Mouse (Mus musculus) brown adipose tissue, adult 24 weeks (tissue): Measurements from ENCODE around the gene Gm21304. TPM values are rescaled to one million over a fixed set of nuclear protein-coding genes. Genes with fewer than 3 reads are reported as not detected.
"Not testable (repeated sequence)": the region's sequence is repeated elsewhere in the genome, so short reads cannot be mapped to it uniquely, and the experiment has no call there.

Experiments
- H3K27ac ChIP-seq: fragments of 200-500 bp; replicated peaks from 2 replicates; pipeline ENCODE4 v1.5.1; 2012; ENCODE audit warnings: low read depth, mild to moderate bottlenecking, low read length
- H3K4me1 ChIP-seq: fragments of 200-500 bp; 2 replicates; pipeline ENCODE4 v1.6.1; 2012; ENCODE audit warnings: low read length, mixed read lengths; ENCODE audit not compliant: control insufficient read depth, insufficient read depth, insufficient read length
- H3K4me3 ChIP-seq: fragments of 200-500 bp; 2 replicates; pipeline ENCODE4 v1.5.1; 2012; ENCODE audit warnings: low read depth, mild to moderate bottlenecking, low read length, moderate library complexity; ENCODE audit not compliant: insufficient read depth
- polyA plus RNA-seq: library from polyadenylated mRNA; stranded (reverse); fragments of >200 nt; gene quantifications from 2 replicates; pipeline ENCODE4 v1.2.4, GENCODE M21; 2012; ENCODE audit not compliant: missing spikeins, insufficient read depth, insufficient read length

The Gm21304 gene
- polyA plus RNA-seq, result not detected in 2 replicates

DNA sequence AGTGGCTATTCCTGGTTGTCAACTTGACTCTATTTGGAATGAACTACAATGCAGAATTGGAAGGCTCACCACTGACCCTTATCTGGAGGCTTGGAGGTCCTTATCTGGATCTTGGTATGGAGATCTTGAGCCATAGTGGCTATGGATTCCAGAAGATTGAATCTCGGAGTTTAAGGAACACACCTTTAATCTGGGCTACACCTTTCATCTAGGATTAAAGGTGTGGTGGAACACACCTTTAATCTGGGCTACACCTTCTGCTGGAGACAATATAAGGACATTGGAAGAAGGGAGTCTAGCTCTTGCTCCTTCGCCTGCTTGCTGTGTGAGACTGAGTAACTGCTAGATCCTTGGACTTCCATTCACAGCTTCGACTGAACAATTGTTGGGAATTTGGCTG lies at the start of gene Gm21304:
Gene Gm21304 (plus strand): TSS at position 301 of the 400 bp plus-strand sequence.
- H3K27ac ChIP-seq, H3K4me3 ChIP-seq, H3K4me1 ChIP-seq: not testable (repeated sequence)

DNA sequence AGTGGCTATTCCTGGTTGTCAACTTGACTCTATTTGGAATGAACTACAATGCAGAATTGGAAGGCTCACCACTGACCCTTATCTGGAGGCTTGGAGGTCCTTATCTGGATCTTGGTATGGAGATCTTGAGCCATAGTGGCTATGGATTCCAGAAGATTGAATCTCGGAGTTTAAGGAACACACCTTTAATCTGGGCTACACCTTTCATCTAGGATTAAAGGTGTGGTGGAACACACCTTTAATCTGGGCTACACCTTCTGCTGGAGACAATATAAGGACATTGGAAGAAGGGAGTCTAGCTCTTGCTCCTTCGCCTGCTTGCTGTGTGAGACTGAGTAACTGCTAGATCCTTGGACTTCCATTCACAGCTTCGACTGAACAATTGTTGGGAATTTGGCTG lies 25.6 kb upstream of the Gm21304 start, which contains the start of gene Gm21293:
Gene Gm21293 (plus strand): TSS at position 301 of the 400 bp plus-strand sequence.
- H3K27ac ChIP-seq, H3K4me1 ChIP-seq, H3K4me3 ChIP-seq: not testable (repeated sequence)

DNA sequence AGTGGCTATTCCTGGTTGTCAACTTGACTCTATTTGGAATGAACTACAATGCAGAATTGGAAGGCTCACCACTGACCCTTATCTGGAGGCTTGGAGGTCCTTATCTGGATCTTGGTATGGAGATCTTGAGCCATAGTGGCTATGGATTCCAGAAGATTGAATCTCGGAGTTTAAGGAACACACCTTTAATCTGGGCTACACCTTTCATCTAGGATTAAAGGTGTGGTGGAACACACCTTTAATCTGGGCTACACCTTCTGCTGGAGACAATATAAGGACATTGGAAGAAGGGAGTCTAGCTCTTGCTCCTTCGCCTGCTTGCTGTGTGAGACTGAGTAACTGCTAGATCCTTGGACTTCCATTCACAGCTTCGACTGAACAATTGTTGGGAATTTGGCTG lies 17.1 kb upstream of the Gm21304 start, which contains the start of gene Gm6763:
Gene Gm6763 (plus strand): TSS at position 301 of the 400 bp plus-strand sequence.
- not testable (repeated sequence) for H3K27ac ChIP-seq, H3K4me1 ChIP-seq, H3K4me3 ChIP-seq

DNA sequence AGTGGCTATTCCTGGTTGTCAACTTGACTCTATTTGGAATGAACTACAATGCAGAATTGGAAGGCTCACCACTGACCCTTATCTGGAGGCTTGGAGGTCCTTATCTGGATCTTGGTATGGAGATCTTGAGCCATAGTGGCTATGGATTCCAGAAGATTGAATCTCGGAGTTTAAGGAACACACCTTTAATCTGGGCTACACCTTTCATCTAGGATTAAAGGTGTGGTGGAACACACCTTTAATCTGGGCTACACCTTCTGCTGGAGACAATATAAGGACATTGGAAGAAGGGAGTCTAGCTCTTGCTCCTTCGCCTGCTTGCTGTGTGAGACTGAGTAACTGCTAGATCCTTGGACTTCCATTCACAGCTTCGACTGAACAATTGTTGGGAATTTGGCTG lies 8.6 kb upstream of the Gm21304 start, which contains the start of gene Gm8764:
Gene Gm8764 (plus strand): TSS at position 301 of the 400 bp plus-strand sequence.
- H3K4me3 ChIP-seq, H3K4me1 ChIP-seq, H3K27ac ChIP-seq: not testable (repeated sequence)

DNA sequence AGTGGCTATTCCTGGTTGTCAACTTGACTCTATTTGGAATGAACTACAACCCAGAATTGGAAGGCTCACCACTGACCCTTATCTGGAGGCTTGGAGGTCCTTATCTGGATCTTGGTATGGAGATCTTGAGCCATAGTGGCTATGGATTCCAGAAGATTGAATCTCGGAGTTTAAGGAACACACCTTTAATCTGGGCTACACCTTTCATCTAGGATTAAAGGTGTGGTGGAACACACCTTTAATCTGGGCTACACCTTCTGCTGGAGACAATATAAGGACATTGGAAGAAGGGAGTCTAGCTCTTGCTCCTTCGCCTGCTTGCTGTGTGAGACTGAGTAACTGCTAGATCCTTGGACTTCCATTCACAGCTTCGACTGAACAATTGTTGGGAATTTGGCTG lies 8.4 kb downstream of the Gm21304 start, which contains the start of gene Gm21312:
Gene Gm21312 (plus strand): TSS at position 301 of the 400 bp plus-strand sequence.
- H3K27ac ChIP-seq, H3K4me3 ChIP-seq, H3K4me1 ChIP-seq: not testable (repeated sequence)

DNA sequence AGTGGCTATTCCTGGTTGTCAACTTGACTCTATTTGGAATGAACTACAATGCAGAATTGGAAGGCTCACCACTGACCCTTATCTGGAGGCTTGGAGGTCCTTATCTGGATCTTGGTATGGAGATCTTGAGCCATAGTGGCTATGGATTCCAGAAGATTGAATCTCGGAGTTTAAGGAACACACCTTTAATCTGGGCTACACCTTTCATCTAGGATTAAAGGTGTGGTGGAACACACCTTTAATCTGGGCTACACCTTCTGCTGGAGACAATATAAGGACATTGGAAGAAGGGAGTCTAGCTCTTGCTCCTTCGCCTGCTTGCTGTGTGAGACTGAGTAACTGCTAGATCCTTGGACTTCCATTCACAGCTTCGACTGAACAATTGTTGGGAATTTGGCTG lies 16.9 kb downstream of the Gm21304 start, which contains the start of gene Gm20765:
Gene Gm20765 (plus strand): TSS at position 301 of the 400 bp plus-strand sequence.
- H3K4me3 ChIP-seq, H3K4me1 ChIP-seq, H3K27ac ChIP-seq: not testable (repeated sequence)

DNA sequence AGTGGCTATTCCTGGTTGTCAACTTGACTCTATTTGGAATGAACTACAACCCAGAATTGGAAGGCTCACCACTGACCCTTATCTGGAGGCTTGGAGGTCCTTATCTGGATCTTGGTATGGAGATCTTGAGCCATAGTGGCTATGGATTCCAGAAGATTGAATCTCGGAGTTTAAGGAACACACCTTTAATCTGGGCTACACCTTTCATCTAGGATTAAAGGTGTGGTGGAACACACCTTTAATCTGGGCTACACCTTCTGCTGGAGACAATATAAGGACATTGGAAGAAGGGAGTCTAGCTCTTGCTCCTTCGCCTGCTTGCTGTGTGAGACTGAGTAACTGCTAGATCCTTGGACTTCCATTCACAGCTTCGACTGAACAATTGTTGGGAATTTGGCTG lies 25.4 kb downstream of the Gm21304 start, which contains the start of gene Gm4340:
Gene Gm4340 (plus strand): TSS at position 301 of the 400 bp plus-strand sequence.
- H3K27ac ChIP-seq, H3K4me1 ChIP-seq, H3K4me3 ChIP-seq: not testable (repeated sequence)

DNA sequence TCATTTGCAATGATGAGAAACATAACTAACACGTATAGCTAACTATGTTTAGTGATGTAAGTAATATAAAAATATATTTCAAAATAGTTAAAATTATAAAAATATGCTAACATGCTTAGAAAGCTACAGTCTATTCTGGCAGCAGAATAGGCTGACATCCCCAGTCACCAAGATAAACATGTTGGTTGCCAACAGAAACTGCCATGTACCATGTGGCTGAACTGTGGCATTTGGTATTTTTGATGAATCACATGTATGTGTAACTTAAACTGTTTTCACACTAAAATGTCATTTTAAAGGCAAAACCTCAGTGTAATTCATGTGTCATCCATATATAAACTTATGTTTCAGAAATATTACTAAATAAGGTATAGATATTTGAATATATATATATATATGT lies 41.3 kb downstream of the Gm21304 start:
- Histone ChIP-seq H3K27ac (no peak overlapping the region), H3K4me3 (no peak overlapping the region), H3K4me1 (no peaks in the 10 kb centered on the region)

DNA sequence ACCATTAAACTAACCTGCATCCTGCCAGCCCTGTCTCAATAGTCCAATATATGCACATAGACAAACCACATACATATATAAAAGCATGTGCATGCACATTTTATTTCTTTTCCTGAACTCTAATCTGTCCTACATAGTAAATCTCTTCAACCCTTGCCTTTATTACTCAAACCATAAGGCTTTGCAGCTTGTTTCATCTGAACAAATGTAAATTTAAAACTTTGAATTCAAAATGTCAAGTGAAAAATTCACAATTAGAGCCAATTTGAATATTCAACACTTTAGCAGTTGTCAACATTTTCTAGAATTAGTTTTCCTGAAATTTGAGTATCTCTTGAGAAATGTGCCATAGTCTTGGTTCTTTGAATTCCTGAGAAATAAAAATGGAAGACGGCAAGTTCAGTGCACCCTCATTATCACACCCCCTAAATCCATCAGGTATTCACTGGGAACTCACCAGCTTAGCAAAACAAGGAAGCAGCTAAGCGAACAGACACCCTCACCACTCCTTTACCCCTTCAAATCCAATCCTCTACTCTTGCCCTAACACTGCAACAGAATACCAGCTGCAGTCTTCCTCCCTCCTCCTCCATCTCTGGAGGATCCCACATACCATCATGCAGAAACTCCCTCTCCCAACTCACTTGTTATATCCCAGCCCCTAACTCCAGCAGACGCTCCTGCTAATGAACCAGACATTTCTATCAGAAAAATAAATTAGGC lies 42.1 kb downstream of the Gm21304 start:
- H3K4me1 ChIP-seq, result no peaks in the 10 kb centered on the region
- H3K27ac ChIP-seq, result no peak overlapping the region
- H3K4me3 ChIP-seq, result no peak overlapping the region

DNA sequence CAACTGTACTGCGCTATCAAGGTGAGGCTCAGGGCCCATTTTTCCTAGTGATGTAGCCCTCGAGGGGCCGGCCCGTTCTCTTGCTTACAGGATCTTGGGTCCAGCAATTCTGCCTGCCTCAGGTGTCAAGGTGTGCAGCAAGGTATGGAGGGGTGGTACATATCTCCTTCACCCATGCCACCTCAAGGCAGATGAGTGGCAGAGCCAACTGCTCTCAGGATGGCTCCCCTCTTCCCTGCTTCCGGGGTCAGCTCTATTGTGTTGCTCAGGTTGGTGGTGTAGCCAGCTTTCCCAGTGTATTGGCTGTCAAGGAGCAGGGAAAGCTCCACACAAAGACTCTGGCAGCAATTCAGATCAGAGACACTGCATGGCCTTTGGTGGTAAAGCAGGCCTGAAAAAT lies 46.2 kb downstream of the Gm21304 start:
- Histone ChIP-seq H3K27ac (no peak overlapping the region), H3K4me1 (no peaks in the 10 kb centered on the region), H3K4me3 (no peak overlapping the region)

Other genes starting within 250 kb of the Gm21304 start
- gene Gm21293, start 25.5 kb upstream of the Gm21304 start, polyA plus RNA-seq, result not detected in 2 replicates
- not detected in 2 replicates for gene Gm6763, start 17.0 kb upstream of the Gm21304 start, polyA plus RNA-seq
- not detected in 2 replicates for gene Gm8764, start 8.5 kb upstream of the Gm21304 start, polyA plus RNA-seq
- not detected in 2 replicates for gene Gm21312, start 8.5 kb downstream of the Gm21304 start, polyA plus RNA-seq
- gene Gm20765, start 17.0 kb downstream of the Gm21304 start, polyA plus RNA-seq, result not detected in 2 replicates
- not detected in 2 replicates for gene Gm4340, start 25.5 kb downstream of the Gm21304 start, polyA plus RNA-seq